Mouse (Mus musculus): ENCODE measurements at regions not wholly inside any gene's neighbourhood (a gene's known extent, or its start where the extent isn't known, plus 50 kb on each side); places are given as distances from the start of the nearest gene placed in this dataset.

GRCm38 (mm10) chr2:160256251-160256650 lies 77.7 kb downstream of the Gm826 start:
- Histone ChIP-seq H3K27ac (ENCODE audit: low read depth, low read length) (no peak overlapping the region), H3K4me1 (ENCODE audit: control insufficient read depth, insufficient read depth, low read length) (no peaks in the 10 kb centered on the region), H3K9ac (ENCODE audit: low read depth, low read length) (no peak overlapping the region), H3K4me3 (ENCODE audit: low read length) (no peak overlapping the region), H3K36me3 (ENCODE audit: control insufficient read depth, insufficient read depth, low read length) (no peaks in the 10 kb centered on the region), H3K4me2 (replicated peaks; ENCODE audit: low read depth, low read length) (no peak overlapping the region), H3K9me3 (ENCODE audit: control insufficient read depth, low read length) (no peaks in the 10 kb centered on the region), H3K27me3 (ENCODE audit: control insufficient read depth, insufficient read depth, low read length) (no peaks in the 10 kb centered on the region)
- 87% methylated on average over 7 of the region's 7 CpGs for WGBS
- no peak for ATAC-seq (ENCODE audit: low FRiP score, low TSS enrichment)

GRCm38 (mm10) chr2:160250228-160250627 lies 83.7 kb downstream of the Gm826 start:
- H3K9me3 ChIP-seq (ENCODE audit: control insufficient read depth, low read length) = no peaks in the 10 kb centered on the region
- no peak overlapping the region for H3K9ac ChIP-seq (ENCODE audit: low read depth, low read length)
- no peaks in the 10 kb centered on the region for H3K36me3 ChIP-seq (ENCODE audit: control insufficient read depth, insufficient read depth, low read length)
- H3K27ac ChIP-seq (ENCODE audit: low read depth, low read length) = no peak overlapping the region
- H3K4me3 ChIP-seq (ENCODE audit: low read length) = no peak overlapping the region
- H3K4me1 ChIP-seq (ENCODE audit: control insufficient read depth, insufficient read depth, low read length) = no peaks in the 10 kb centered on the region
- ATAC-seq (ENCODE audit: low FRiP score, low TSS enrichment) = no peak
- H3K4me2 ChIP-seq (replicated peaks; ENCODE audit: low read depth, low read length) = no peak overlapping the region
- WGBS = 97% methylated on average over 3 of the region's 3 CpGs
- H3K27me3 ChIP-seq (ENCODE audit: control insufficient read depth, insufficient read depth, low read length) = no peaks in the 10 kb centered on the region

- ATAC-seq (ENCODE audit: low FRiP score, low TSS enrichment) = no peak
- WGBS = 65% methylated on average over 9 of the region's 9 CpGs
- Histone ChIP-seq H3K9me3 (ENCODE audit: control insufficient read depth, low read length) (no peaks in the 10 kb centered on the region), H3K36me3 (ENCODE audit: control insufficient read depth, insufficient read depth, low read length) (no peaks in the 10 kb centered on the region), H3K4me1 (ENCODE audit: control insufficient read depth, insufficient read depth, low read length) (0 out of 2 replicates have a peak, but pooled peaks cover 4% of the 10 kb centered on the region), H3K9ac (ENCODE audit: low read depth, low read length) (0 out of 2 replicates have a peak overlapping the region, but pooled peaks have one; percentile 7), H3K27ac (ENCODE audit: low read depth, low read length) (no peak overlapping the region), H3K27me3 (ENCODE audit: control insufficient read depth, insufficient read depth, low read length) (no peaks in the 10 kb centered on the region), H3K4me2 (replicated peaks; ENCODE audit: low read depth, low read length) (no peak overlapping the region), H3K4me3 (ENCODE audit: low read length) (no peak overlapping the region)
Measured at GRCm38 (mm10) chr2:160249104-160250093, 84.6 kb downstream of the Gm826 start.

- Histone ChIP-seq H3K9ac (ENCODE audit: low read depth, low read length) (no peak overlapping the region), H3K4me3 (ENCODE audit: low read length) (no peak overlapping the region), H3K27me3 (ENCODE audit: control insufficient read depth, insufficient read depth, low read length) (no peaks in the 10 kb centered on the region), H3K4me1 (ENCODE audit: control insufficient read depth, insufficient read depth, low read length) (0 out of 2 replicates have a peak, but pooled peaks cover 4% of the 10 kb centered on the region), H3K9me3 (ENCODE audit: control insufficient read depth, low read length) (no peaks in the 10 kb centered on the region), H3K27ac (ENCODE audit: low read depth, low read length) (no peak overlapping the region), H3K4me2 (replicated peaks; ENCODE audit: low read depth, low read length) (no peak overlapping the region), H3K36me3 (ENCODE audit: control insufficient read depth, insufficient read depth, low read length) (no peaks in the 10 kb centered on the region)
- ATAC-seq (ENCODE audit: low FRiP score, low TSS enrichment) = no peak
- 85% methylated on average over 6 of the region's 6 CpGs for WGBS
Measured at GRCm38 (mm10) chr2:160247286-160247685, 86.7 kb downstream of the Gm826 start.

- Histone ChIP-seq H3K27ac (ENCODE audit: low read depth, low read length) (no peak overlapping the region), H3K27me3 (ENCODE audit: control insufficient read depth, insufficient read depth, low read length) (peaks cover 5% of the 10 kb centered on the region; the same call in 1 of the 2 replicates), H3K4me3 (ENCODE audit: low read length) (no peak overlapping the region), H3K9ac (ENCODE audit: low read depth, low read length) (no peak overlapping the region), H3K36me3 (ENCODE audit: control insufficient read depth, insufficient read depth, low read length) (no peaks in the 10 kb centered on the region), H3K9me3 (ENCODE audit: control insufficient read depth, low read length) (no peaks in the 10 kb centered on the region), H3K4me2 (replicated peaks; ENCODE audit: low read depth, low read length) (no peak overlapping the region), H3K4me1 (ENCODE audit: control insufficient read depth, insufficient read depth, low read length) (0 out of 2 replicates have a peak, but pooled peaks cover 4% of the 10 kb centered on the region)
- no peak for ATAC-seq (ENCODE audit: low FRiP score, low TSS enrichment)
- WGBS = 32% methylated on average over 1 of the region's 1 CpGs
Measured at GRCm38 (mm10) chr2:160246356-160246755, 87.6 kb downstream of the Gm826 start.

- Histone ChIP-seq H3K4me2 (replicated peaks; ENCODE audit: low read depth, low read length) (no peak overlapping the region), H3K4me3 (ENCODE audit: low read length) (no peak overlapping the region), H3K27ac (ENCODE audit: low read depth, low read length) (no peak overlapping the region), H3K9me3 (ENCODE audit: control insufficient read depth, low read length) (no peaks in the 10 kb centered on the region), H3K36me3 (ENCODE audit: control insufficient read depth, insufficient read depth, low read length) (no peaks in the 10 kb centered on the region), H3K27me3 (ENCODE audit: control insufficient read depth, insufficient read depth, low read length) (peaks cover 7% of the 10 kb centered on the region; the same call in 1 of the 2 replicates), H3K4me1 (ENCODE audit: control insufficient read depth, insufficient read depth, low read length) (peaks cover 11% of the 10 kb centered on the region; the same call in 1 of the 2 replicates), H3K9ac (ENCODE audit: low read depth, low read length) (no peak overlapping the region)
- no peak for ATAC-seq (ENCODE audit: low FRiP score, low TSS enrichment)
- 23% methylated on average over 7 of the region's 7 CpGs for WGBS
Measured at GRCm38 (mm10) chr2:160244866-160245265, 89.1 kb downstream of the Gm826 start.

- Histone ChIP-seq H3K27ac (ENCODE audit: low read depth, low read length) (no peak overlapping the region), H3K27me3 (ENCODE audit: control insufficient read depth, insufficient read depth, low read length) (peaks cover 9% of the 10 kb centered on the region; the same call in 1 of the 2 replicates), H3K4me3 (ENCODE audit: low read length) (no peak overlapping the region), H3K9me3 (ENCODE audit: control insufficient read depth, low read length) (no peaks in the 10 kb centered on the region), H3K4me1 (ENCODE audit: control insufficient read depth, insufficient read depth, low read length) (peaks cover 11% of the 10 kb centered on the region; the same call in 1 of the 2 replicates), H3K36me3 (ENCODE audit: control insufficient read depth, insufficient read depth, low read length) (no peaks in the 10 kb centered on the region), H3K9ac (ENCODE audit: low read depth, low read length) (no peak overlapping the region), H3K4me2 (replicated peaks; ENCODE audit: low read depth, low read length) (no peak overlapping the region)
- 25% methylated on average over 12 of the region's 12 CpGs for WGBS
- ATAC-seq (ENCODE audit: low FRiP score, low TSS enrichment) = peak; percentile 90; the same call in 1 of the 2 replicates
Measured at GRCm38 (mm10) chr2:160240531-160241379, 93.2 kb downstream of the Gm826 start.

GRCm38 (mm10) chr2:160237436-160238104 lies 96.4 kb downstream of the Gm826 start:
- peaks cover 6% of the 10 kb centered on the region; the same call in 1 of the 2 replicates for H3K4me1 ChIP-seq (ENCODE audit: control insufficient read depth, insufficient read depth, low read length)
- WGBS = 86% methylated on average over 3 of the region's 3 CpGs
- 0 out of 2 replicates have a peak, but pooled peaks cover 4% of the 10 kb centered on the region for H3K9me3 ChIP-seq (ENCODE audit: control insufficient read depth, low read length)
- no peak overlapping the region for H3K4me2 ChIP-seq (replicated peaks; ENCODE audit: low read depth, low read length)
- H3K9ac ChIP-seq (ENCODE audit: low read depth, low read length) = no peak overlapping the region
- no peaks in the 10 kb centered on the region for H3K36me3 ChIP-seq (ENCODE audit: control insufficient read depth, insufficient read depth, low read length)
- H3K27me3 ChIP-seq (ENCODE audit: control insufficient read depth, insufficient read depth, low read length) = peaks cover 9% of the 10 kb centered on the region; the same call in 1 of the 2 replicates
- no peak for ATAC-seq (ENCODE audit: low FRiP score, low TSS enrichment)
- H3K27ac ChIP-seq (ENCODE audit: low read depth, low read length) = no peak overlapping the region
- no peak overlapping the region for H3K4me3 ChIP-seq (ENCODE audit: low read length)

All from kidney, embryonic 14.5 days (tissue).